Mouse (Mus musculus) gonadal fat pad, adult 2 months (tissue): Measurements from ENCODE around the gene Stat6. TPM values are rescaled to one million over a fixed set of nuclear protein-coding genes. Genes with fewer than 3 reads are reported as not detected.

Experiments used
- DNase-seq: peaks from one replicate; pipeline ENCODE4 v3.0.0-alpha.2; 2012; ENCODE audit warnings: low read depth
- polyA plus RNA-seq: library from polyadenylated mRNA; depleted of rRNA; stranded (reverse); fragments of >200 nt; gene quantifications from 2 replicates; pipeline ENCODE4 v1.2.3, GENCODE M21; 2012; rRNA removed

The Stat6 gene
- polyA plus RNA-seq = 73.8 and 92.7 TPM in 2 replicates

DNA sequence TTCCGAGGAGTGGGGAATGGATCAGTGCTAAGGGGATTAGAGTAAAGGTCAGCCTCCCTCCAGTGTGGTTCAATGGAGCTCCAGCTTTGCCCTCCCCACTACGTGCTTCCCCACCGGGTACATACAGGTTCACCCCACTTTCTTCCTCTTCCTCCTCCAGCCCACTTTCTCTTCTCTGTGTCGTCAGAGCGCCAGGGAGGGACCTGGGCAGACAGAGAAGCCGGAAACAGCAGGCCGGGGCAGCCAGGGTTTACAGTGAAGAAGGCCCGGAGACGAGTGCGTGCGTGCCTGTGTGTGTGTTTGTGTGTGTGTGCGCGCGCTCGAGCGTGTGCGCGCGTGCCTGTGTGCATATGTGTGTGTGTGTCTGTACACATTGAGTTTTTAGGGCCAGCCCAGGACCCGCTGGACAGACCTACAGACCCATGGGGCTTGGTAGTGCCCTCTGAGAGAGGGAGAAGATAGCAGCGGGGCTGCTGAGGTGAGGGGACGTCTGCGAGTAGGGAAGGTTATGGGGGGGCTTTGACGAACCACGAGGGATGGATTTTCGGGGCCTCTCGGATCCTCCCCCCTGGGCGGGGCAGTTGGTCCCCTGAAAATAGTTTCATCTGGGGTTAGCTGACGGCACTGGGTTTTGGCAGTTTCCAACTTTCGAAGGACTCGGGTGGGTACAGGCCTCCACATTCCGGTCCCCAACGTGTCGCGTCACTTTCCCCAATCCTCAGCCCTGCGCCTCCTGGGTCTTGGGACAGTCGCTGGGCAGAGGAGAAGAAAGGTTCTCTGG is at the start of gene Stat6:
TSS of gene Stat6 (plus strand) at position 215 of the 781 bp plus-strand sequence.
- DNase-seq = no peak

- no peak for DNase-seq
Observed at GRCm38 (mm10) chr10:127594405-127594804, 48.4 kb upstream of the Stat6 start.

DNA sequence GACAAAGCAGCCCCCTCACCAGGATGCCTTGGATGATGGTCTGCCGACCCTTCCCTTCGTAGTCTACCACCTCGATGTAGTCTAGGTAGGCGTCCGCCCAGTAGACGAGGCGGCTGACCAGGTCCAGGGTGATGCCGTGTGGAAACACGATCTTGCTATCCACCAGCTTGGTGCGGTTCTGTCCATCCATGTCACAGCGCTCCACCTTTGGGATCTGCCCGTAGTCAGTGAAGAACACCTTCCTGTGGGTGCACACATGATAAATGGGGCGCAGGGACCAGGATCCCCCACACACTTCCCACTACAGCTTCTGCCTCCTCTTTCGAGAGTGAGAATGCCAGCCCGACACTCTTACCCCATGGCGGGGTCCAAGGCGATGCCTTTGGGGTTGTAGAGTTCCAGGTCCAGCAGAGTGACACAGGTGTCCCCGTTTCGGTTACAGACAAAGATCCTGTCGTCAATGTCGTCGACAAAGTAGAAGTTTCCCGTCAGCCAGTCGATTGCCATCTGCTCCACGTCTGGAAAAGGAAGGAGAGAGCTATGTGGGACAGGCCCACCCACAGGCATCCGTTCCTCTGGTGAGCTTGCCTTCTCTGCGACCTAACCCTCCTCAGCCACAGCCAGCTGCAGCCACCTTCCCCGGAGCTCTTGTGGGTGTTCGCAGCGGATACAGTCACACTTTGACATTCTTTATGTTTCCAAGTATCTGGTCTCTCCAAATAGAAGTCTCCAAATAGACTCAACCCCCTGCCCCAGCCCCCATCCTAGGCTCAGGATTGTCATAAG is 47.7 kb upstream of the Stat6 start:
- DNase-seq = no peak

GRCm38 (mm10) chr10:127596321-127596941 is 46.4 kb upstream of the Stat6 start:
- no peak for DNase-seq

GRCm38 (mm10) chr10:127597311-127597901 is 45.4 kb upstream of the Stat6 start:
- no peak for DNase-seq

GRCm38 (mm10) chr10:127598607-127599006 is 44.2 kb upstream of the Stat6 start:
- no peak for DNase-seq

DNA sequence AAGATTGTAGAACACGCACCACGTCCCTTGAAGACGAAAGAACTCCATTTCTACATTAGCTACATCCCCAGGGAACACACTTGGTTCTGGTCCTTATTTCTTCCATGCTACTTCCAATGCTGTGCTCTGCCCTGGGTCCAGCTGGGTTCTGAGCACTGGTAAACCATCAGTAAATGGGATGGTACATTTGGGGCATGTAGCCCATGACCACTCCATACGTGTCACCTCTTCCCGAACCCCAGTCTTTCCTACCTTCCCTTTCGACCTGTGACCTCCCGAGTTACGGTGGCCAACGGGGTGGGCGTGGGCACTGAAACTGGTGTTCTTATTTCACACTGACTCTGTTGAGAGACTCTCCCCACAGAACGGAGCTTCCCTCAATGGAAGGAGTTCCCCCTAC is 43.5 kb upstream of the Stat6 start:
- no peak for DNase-seq

DNA sequence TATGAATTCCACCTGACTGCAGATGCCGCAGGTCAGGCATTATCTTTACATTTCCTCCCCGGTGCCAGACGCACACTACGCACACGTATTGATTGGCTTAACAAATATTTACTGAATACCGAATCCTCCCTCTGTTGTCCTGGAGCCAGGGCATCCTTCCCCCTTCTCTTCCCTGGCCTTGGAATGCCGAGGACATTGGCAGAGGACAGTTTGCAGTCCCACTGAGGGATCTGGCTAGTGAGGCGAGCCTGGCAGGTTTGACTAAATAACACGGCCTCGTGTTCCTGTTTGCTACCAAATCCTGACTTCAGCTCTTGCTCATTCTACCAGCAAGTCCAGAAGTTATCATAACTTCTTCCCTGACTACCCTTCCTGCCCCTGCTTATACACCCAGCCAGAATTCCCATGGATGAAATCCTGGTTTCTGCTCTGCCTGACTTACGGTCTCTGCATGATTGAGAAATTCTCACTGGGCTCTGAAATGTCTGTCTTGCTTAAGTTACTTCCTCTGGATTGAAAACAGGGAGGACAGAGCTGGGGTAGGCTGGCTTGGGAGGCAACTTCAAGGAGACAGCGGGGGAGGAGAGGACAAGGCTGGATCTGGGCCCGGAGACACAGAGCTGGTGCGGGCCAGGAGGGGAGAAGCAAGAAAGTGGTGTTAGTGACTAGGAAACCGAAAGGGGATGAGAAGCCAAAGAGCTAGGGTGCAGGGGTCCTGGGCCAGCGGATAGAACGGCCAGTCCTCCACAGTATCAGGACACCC is 42.8 kb upstream of the Stat6 start:
- DNase-seq = no peak

DNA sequence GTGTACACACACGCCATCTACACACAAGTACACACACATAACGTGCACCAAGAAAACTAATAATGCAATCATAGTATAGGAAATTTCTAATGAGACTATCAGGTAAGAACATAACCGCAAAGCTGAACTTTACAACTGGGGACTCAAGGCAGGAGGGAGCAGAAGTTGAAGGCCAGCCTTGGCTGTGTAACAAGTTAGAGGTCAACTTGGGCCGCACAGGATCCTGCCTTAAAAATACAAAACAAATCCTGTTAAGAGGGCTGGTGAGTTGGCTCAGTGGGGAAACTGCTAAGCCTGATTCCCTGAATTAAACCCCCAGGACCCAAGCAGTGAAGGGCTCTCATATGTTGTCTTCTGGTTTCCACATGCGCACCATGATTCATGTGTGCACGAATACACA is 40.6 kb upstream of the Stat6 start:
- no peak for DNase-seq

DNA sequence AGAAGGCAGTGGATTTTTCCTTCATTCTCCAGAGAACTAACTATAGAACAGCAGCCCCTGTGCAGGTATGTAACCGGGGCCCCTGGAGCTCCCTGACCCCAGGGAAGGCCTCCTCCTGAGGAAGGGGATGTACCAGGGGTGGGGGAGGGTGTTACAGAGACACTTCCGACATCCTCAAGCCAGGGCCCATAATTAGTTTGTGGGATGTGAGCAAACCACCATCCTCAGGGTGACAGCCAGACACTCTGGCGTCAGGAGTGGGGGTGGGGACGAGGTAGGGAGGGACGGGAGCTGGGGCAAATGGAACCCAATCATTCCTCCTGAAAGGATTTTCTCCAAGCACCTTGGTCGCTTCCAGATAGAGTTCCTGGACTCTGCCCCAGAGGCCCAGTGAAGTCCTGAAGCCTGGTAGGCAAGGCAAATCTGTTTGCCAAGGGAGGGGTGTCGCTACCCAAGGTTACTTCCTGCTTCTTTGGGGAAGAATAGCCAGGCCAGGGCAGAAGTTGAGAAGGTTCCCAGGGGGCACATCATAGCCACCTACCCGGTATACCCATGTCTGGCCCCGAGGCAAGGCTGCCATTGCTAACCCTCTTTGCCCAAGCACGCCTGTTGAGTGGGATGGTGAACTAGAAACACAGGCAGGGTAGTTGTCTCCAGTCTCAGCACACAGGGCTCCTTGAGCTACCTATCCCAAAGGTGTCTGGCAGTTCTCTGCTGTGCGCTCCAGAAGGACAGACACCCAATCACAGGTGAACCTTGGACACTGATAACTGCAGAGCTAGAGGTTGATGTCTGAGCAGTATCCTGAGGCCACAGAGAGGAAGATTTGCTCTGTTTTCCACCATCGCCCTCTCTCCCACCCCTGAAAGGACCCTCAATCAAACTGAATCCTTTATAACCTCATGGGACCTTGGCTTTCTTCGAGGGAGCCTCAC is 39.1 kb upstream of the Stat6 start:
- no peak for DNase-seq

DNA sequence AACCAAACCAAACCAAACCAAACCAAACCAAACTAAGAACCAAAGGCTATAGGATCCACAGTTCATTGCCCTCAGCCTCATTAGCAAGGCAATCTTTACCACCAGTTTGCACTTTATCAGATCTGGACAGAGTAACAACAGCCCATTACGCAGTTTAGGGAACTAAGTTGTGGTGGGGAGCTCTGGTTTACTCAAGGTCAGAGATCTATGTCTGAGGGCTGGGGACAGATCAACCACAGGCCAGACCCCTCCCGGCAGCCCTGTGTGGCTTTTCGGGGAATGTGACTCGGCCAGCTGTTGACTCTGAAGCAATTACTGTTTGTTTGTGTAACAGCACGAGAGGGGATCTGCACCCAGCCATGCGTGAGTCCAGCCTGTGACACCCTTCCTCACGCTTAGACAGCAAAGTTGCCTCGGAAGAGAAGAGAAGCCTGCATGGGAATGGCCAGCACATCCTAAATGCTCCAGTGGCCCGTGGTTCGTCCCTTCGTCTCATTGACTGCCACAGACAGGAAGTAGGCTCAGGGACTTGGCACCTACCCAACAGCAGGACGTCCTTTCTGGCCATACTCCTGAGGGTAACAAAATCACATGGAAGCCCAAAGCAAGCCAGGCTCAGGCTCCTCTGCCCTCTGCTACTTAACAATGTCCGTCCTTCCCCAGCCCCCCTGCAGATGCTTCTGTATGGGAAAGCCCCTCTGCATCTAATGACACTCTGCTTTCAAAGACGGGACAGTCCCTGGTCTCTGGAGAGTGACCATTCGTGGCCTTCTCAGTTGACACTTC is 38.1 kb upstream of the Stat6 start:
- no peak for DNase-seq

DNA sequence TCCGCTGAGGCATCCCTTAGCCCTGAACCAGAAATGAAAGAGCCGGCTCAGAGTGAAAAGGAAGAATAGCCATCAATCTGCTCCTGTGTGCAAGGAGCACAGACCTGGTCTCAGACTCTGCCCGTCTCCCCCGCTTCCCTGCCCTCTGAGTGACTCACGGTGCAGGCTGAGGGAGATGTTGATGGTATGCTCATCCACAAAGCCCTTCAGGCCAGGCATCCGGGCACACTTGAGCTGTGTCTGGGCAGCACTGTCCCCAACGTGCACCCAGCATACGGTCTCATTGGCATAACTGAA is 37.6 kb upstream of the Stat6 start:
- no peak for DNase-seq

- no peak for DNase-seq
Observed at GRCm38 (mm10) chr10:127605756-127606155, 37.0 kb upstream of the Stat6 start.

DNA sequence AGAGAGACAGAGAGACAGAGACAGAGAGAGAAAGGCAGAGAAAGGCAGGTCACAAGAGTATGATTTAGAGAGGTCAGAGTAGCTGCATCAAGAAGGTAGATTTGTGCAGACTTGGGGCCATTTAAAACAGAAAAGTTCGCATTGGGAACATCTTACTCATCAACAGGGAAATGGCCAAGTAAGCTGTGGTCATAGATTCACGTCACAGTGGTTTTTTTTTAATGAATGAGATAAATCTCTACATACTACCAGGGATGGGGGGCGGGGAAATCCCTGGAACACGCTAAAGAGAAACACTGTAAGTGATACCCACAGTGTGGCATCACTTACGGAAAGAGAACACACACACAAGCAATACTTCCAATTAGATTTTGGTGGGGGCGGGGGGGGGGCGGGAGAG is 35.7 kb upstream of the Stat6 start:
- DNase-seq = no peak

DNA sequence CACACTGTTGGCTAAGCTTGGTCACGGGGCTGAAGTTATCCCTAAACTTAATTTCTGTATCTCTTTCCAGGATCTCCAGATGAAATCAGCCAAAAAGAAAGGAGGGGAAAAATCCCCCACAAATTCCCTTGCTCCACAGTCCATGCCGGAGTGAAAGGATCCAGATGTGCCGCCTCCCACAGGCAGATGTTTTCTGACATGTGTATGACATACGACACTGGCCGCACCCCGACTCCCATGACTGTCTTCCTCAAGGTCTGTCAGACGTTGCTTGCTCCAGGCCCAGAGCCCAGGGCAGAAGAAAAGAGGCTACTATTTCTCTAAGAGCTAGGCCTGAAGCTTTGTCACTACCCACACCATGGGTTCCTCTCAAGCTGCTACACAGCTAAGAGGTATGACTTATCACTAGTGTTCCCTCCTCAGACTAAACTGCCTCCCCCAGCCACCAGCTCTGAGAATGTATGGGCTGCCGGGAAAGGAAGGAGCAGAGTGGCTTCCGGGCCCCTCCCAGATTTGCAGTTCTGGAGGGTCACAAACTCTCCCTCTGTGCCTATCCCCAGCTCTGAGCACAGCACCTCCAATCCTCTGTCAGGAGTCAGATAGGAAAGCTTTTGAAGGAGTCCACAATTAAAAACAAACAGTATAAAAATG is 33.2 kb upstream of the Stat6 start:
- DNase-seq = no peak

GRCm38 (mm10) chr10:127610066-127610415 is 32.7 kb upstream of the Stat6 start:
- no peak for DNase-seq

DNA sequence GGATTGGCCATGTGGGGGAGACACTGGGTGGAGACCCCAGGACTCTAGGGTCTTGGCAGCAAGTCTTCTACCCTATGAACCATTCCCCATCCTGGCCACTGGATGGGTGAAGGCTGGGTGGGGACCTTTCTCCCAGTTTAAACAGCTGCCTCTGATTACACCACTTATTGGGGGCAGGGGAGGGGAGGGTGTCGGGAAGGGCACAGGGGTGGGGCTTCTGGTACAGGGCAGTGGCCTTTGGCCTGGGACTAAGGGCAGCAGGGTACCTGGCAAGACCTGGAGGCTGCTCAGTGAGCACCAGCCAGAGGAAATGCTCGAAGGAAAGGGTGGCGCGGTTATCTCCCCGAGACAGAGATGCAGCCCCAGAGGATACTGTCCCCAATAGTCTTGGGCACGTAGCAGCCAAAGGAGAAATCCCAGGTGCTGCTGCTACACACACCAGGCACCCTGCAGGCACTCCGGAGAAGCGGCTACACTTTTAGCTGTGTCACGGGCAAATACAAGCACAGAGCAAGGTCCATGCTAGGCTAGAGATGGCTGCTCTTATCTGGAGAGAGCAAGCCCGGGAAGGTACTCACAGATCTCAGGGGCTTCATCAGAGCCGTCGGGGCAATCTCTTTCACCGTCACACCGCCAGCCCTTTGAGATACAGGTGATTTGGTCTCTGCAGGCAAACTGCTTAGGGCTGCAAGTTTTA is 30.6 kb upstream of the Stat6 start:
- DNase-seq = no peak

- no peak for DNase-seq
Observed at GRCm38 (mm10) chr10:127614236-127615033, 28.4 kb upstream of the Stat6 start.
